Mouse (Mus musculus): ENCODE measurements around the gene Vps11. TPM values are rescaled to one million over a fixed set of nuclear protein-coding genes. Genes with fewer than 3 reads are reported as not detected.
"Not testable (repeated sequence)": the region's sequence is repeated elsewhere in the genome, so short reads cannot be mapped to it uniquely, and the experiment has no call there.

The Vps11 gene
- polyA plus RNA-seq, 1 experiment from 2014 or later: 34.8 TPM

DNA sequence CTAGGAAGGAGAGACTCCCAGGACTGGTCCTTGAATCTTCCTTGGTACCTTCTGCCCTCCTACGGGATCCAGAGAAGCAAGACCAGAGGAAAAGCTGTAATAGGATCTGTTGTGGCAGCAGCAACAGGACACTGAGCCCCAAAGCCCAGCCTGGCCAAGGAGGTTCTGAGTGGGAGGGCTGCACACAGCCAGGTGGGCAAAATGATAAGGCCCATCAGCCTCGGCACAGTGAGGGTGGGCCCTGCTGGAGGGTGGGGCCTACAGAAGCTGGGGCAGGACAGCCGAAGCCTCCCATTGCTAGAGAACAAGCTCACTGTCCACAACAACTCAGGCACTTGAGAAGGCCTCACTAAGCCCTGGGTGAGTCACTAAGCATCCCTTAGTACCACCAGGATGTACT lies 19.3 kb downstream of the Vps11 start:
- no peak for ATAC-seq (ENCODE audit: low FRiP score)
- Histone ChIP-seq H3K27me3 (ENCODE audit: control insufficient read depth, insufficient read depth, low read length) (no peaks in the 10 kb centered on the region), H3K4me2 (replicated peaks) (no peak overlapping the region), H3K4me1 (replicated peaks; ENCODE audit: control insufficient read depth, insufficient read depth, low read length) (peaks cover 6% of the 10 kb centered on the region), H3K4me3 (replicated peaks; ENCODE audit: low read length) (no peak overlapping the region), H3K9me3 (ENCODE audit: control insufficient read depth, low read length) (no peaks in the 10 kb centered on the region), H3K9ac (peak overlapping the region; percentile 8; the same call in 1 of the 2 replicates), H3K27ac (no peak overlapping the region), H3K36me3 (replicated peaks; ENCODE audit: control insufficient read depth, insufficient read depth) (peaks cover 22% of the 10 kb centered on the region)
- 85% methylated on average over 3 of the region's 3 CpGs for WGBS
- no peak for DNase-seq (ENCODE audit: low spot score)

DNA sequence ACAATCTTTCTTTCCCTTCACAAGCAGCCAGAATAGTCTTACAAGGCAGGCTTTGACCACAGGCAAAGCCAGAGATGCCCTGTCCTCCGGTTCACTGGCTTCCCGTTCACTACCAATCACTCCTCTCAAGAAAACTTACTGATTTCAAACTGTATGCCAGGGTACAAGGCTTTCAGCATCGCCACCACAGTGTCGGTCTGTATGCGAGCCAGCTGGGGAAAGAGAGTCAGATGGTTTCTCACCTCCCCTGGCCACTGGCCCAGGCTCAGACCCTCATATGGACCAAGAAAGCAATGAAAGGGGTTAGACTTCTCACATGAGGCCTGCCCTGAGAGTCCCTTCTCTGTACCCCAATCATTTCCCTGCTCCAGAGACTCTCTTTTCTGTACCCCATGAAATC lies 20.0 kb downstream of the Vps11 start:
- Histone ChIP-seq H3K27ac (no peak overlapping the region), H3K9ac (no peak overlapping the region), H3K4me2 (replicated peaks) (no peak overlapping the region), H3K9me3 (ENCODE audit: control insufficient read depth, low read length) (no peaks in the 10 kb centered on the region), H3K36me3 (replicated peaks; ENCODE audit: control insufficient read depth, insufficient read depth) (peaks cover 15% of the 10 kb centered on the region), H3K4me3 (replicated peaks; ENCODE audit: low read length) (no peak overlapping the region), H3K27me3 (ENCODE audit: control insufficient read depth, insufficient read depth, low read length) (no peaks in the 10 kb centered on the region), H3K4me1 (replicated peaks; ENCODE audit: control insufficient read depth, insufficient read depth, low read length) (peaks cover 13% of the 10 kb centered on the region)
- DNase-seq (ENCODE audit: low spot score) (no peak), ATAC-seq (ENCODE audit: low FRiP score) (no peak)
- WGBS: 91% methylated on average over 5 of the region's 5 CpGs

DNA sequence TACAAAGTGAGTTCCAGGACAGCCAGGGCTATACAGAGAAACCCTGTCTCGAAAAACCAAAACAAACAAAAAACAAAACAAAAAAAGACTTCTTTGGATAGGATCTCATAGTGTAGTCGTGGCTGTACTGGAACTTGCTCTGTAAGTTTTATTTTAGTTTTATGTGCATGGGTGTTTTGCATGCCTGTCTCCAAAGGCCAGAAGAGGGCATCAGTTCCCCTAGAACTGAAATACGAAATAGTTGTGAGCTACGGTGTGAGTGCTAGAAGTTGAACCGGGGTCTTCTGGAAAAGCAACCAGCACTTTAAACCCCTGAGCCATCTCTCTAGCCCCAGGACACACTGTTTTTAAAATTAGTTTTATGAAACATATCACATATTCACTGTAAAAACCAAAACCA lies 22.9 kb downstream of the Vps11 start:
- H3K27me3 ChIP-seq (ENCODE audit: control insufficient read depth, insufficient read depth, low read length): no peaks in the 10 kb centered on the region
- no peak overlapping the region for H3K9ac ChIP-seq
- peaks cover 20% of the 10 kb centered on the region for H3K4me1 ChIP-seq (replicated peaks; ENCODE audit: control insufficient read depth, insufficient read depth, low read length)
- peaks cover 11% of the 10 kb centered on the region for H3K36me3 ChIP-seq (replicated peaks; ENCODE audit: control insufficient read depth, insufficient read depth)
- no peak overlapping the region for H3K4me2 ChIP-seq (replicated peaks)
- DNase-seq (ENCODE audit: low spot score): no peak
- 82% methylated on average over 5 of the region's 5 CpGs for whole genome bisulfite sequencing
- H3K9me3 ChIP-seq (ENCODE audit: control insufficient read depth, low read length): no peaks in the 10 kb centered on the region
- H3K27ac ChIP-seq: no peak overlapping the region
- no peak overlapping the region for H3K4me3 ChIP-seq (replicated peaks; ENCODE audit: low read length)
- no peak for ATAC-seq (ENCODE audit: low FRiP score)

DNA sequence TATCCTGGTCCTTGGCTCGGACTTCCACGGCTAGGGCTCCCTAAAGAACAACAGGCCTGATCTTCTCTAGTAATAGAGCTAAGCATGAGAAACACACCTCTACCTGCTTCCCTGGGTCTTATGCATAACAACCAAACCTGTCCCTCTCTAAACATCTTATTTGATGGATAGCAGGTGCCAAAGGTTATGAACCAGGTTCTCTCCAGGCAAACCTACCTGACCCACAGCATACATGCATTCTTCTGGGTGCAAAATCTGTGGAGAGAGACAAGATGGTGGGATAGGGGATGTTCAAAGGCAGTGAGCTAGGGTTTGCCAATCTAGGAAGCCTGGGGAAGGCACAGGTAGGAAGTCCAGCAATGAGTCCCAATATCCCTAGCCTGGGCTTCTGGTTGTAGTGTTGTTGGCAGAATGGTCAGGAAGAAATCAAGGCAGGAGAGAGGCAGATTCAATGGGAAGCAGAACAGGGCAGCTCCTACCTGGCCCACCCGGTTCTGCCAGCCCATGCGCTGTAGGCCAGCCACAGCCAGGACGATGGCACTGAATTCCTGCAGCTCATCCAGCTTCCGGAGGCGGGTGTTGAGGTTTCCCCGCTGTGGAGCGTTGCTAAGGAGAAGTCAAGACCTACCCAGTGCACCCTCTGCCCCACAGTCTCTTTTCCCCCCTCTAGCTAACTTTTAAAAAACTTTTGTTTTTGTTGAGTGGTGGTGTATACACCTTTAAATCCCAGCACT lies 23.9 kb downstream of the Vps11 start:
- H3K9ac ChIP-seq: peak overlapping the region; percentile 93
- no peak for DNase-seq (ENCODE audit: low spot score)
- peak overlapping the region; percentile 96 for H3K4me2 ChIP-seq (replicated peaks)
- H3K27ac ChIP-seq: no peak overlapping the region
- H3K36me3 ChIP-seq (replicated peaks; ENCODE audit: control insufficient read depth, insufficient read depth): peaks cover 20% of the 10 kb centered on the region
- no peaks in the 10 kb centered on the region for H3K27me3 ChIP-seq (ENCODE audit: control insufficient read depth, insufficient read depth, low read length)
- peaks cover 14% of the 10 kb centered on the region for H3K4me1 ChIP-seq (replicated peaks; ENCODE audit: control insufficient read depth, insufficient read depth, low read length)
- H3K9me3 ChIP-seq (ENCODE audit: control insufficient read depth, low read length): no peaks in the 10 kb centered on the region
- WGBS: 64% methylated on average over 9 of the region's 9 CpGs
- ATAC-seq (ENCODE audit: low FRiP score): no peak
- H3K4me3 ChIP-seq (replicated peaks; ENCODE audit: low read length): no peak overlapping the region

DNA sequence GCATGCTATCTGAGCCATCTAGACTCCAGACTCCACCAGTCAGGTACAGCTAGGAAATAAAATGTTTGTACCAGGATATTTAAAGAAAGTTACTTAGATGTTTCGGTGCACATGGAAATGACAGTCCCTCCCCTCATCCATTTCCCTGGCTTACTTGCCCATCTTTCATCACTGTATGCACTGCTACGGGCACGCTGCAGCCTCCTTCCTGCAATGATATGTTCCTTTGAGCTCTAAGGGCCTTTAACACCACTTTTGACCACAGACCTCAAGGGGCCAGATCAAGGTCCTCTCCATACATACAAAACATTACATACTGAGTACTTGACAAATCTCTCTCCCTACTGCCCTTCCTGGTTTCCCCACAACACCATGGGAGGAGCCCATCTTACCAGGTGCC lies 24.5 kb downstream of the Vps11 start:
- peaks cover 27% of the 10 kb centered on the region for H3K36me3 ChIP-seq (replicated peaks; ENCODE audit: control insufficient read depth, insufficient read depth)
- H3K4me1 ChIP-seq (replicated peaks; ENCODE audit: control insufficient read depth, insufficient read depth, low read length): peaks cover 14% of the 10 kb centered on the region
- no peaks in the 10 kb centered on the region for H3K27me3 ChIP-seq (ENCODE audit: control insufficient read depth, insufficient read depth, low read length)
- H3K4me2 ChIP-seq (replicated peaks): peak overlapping the region; percentile 96
- H3K9ac ChIP-seq: peak overlapping the region; percentile 93
- ATAC-seq (ENCODE audit: low FRiP score) (no peak), DNase-seq (ENCODE audit: low spot score) (no peak)
- peak overlapping the region; percentile 81; the same call in 1 of the 2 replicates for H3K4me3 ChIP-seq (replicated peaks; ENCODE audit: low read length)
- H3K9me3 ChIP-seq (ENCODE audit: control insufficient read depth, low read length): no peaks in the 10 kb centered on the region
- no peak overlapping the region for H3K27ac ChIP-seq
- 70% methylated on average over 3 of the region's 3 CpGs for WGBS

DNA sequence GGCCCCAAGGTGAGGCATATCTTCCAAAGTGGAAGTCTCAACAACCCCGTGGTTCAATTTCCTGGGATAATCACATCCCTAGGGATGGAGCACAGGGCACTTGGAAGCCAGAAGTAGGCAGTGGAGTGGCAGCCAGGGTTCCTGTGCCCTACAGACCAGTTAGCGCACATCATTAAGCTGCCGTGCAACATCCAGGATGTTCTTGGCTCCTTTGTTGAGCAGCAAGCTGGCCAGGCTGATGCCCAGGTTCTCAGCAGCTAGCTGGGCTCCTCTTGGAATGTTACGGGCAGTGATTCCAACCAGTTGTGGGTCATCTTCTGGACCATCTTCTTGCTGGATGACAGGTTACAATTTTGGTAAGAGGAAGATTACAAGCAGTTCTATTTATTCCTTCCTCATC lies 25.0 kb downstream of the Vps11 start:
- DNase-seq (ENCODE audit: low spot score); ATAC-seq (ENCODE audit: low FRiP score); H3K9me3 ChIP-seq (ENCODE audit: control insufficient read depth, low read length); H3K27ac ChIP-seq; H3K27me3 ChIP-seq (ENCODE audit: control insufficient read depth, insufficient read depth, low read length): not testable (repeated sequence)
- Histone ChIP-seq H3K36me3 (replicated peaks; ENCODE audit: control insufficient read depth, insufficient read depth) (peaks cover 31% of the 10 kb centered on the region), H3K9ac (peak overlapping the region; percentile 93), H3K4me1 (replicated peaks; ENCODE audit: control insufficient read depth, insufficient read depth, low read length) (peaks cover 14% of the 10 kb centered on the region), H3K4me2 (replicated peaks) (peak overlapping the region; percentile 96), H3K4me3 (replicated peaks; ENCODE audit: low read length) (peak overlapping the region; percentile 81)
- WGBS: 29% methylated on average over 4 of the region's 4 CpGs

DNA sequence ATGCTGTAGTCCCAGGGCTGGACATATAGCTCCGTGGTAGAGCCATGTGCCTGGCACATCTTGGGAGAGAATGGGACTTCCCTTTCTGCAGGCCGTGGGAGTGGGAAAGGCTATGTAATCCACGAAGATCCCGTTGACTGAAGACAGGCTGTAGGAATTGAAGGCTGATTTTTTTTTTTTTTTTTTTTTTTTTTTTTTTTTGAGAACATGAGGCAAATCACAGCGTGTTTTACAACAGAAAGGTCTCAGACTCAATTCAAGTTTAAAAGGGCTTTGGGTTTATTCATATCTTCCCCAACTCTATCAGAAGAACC lies 25.4 kb downstream of the Vps11 start:
- Histone ChIP-seq H3K4me3 (replicated peaks; ENCODE audit: low read length) (peak overlapping the region; percentile 81), H3K36me3 (replicated peaks; ENCODE audit: control insufficient read depth, insufficient read depth) (peaks cover 36% of the 10 kb centered on the region), H3K27me3 (ENCODE audit: control insufficient read depth, insufficient read depth, low read length) (no peaks in the 10 kb centered on the region), H3K9ac (peak overlapping the region; percentile 93), H3K4me2 (replicated peaks) (peak overlapping the region; percentile 96), H3K9me3 (ENCODE audit: control insufficient read depth, low read length) (no peaks in the 10 kb centered on the region), H3K27ac (peak overlapping the region; percentile 92; the same call in 1 of the 2 replicates), H3K4me1 (replicated peaks; ENCODE audit: control insufficient read depth, insufficient read depth, low read length) (peaks cover 14% of the 10 kb centered on the region)
- WGBS: 2% methylated on average over 5 of the region's 5 CpGs
- no peak for ATAC-seq (ENCODE audit: low FRiP score)
- DNase-seq (ENCODE audit: low spot score): no peak

DNA sequence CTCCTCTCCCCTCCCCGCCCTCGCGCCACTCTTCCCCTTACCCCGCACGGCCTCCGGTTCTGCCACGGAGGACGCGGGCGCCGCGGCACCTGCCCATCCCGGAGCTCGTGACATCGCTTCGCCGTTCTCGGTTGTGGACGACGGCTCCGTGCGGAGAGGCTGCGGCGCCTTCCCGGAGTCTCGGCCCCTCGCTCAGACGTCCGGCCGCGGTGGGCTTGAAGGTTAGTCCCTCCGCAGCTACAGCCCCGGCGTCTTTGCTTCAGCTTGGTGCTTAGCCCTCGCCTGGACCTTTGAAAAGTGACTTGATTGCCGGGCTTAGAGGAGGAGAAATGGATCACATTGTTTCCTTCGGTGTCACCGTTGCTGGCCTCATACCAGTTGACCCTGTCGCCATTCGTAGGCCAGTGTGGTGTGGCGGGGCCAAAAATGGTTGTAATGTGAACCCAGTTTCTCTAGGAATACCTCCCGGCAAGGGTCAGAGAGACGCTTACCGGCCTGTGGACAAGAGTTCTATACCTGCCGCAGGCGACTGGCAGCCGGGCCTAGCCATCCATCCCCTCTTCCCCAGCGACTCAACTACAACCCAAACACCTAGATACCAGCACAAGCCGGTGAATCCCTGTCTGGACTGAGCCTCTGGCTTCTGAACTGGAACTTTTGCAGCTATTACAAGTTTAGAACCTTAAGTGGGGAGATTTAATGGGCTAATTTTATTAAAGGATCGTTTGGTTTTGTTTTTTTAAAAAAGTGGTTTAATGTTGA lies 26.0 kb downstream of the Vps11 start:
- Histone ChIP-seq H3K9ac (peak overlapping the region; percentile 93), H3K4me3 (replicated peaks; ENCODE audit: low read length) (peak overlapping the region; percentile 81), H3K36me3 (replicated peaks; ENCODE audit: control insufficient read depth, insufficient read depth) (peaks cover 41% of the 10 kb centered on the region), H3K4me2 (replicated peaks) (peak overlapping the region; percentile 96), H3K4me1 (replicated peaks; ENCODE audit: control insufficient read depth, insufficient read depth, low read length) (peaks cover 14% of the 10 kb centered on the region), H3K27ac (peak overlapping the region; percentile 92), H3K9me3 (ENCODE audit: control insufficient read depth, low read length) (no peaks in the 10 kb centered on the region), H3K27me3 (ENCODE audit: control insufficient read depth, insufficient read depth, low read length) (no peaks in the 10 kb centered on the region)
- DNase-seq (ENCODE audit: low spot score) (peak; percentile 38), ATAC-seq (ENCODE audit: low FRiP score) (no peak)
- WGBS: under 1% methylated on average over 49 of the region's 50 CpGs

DNA sequence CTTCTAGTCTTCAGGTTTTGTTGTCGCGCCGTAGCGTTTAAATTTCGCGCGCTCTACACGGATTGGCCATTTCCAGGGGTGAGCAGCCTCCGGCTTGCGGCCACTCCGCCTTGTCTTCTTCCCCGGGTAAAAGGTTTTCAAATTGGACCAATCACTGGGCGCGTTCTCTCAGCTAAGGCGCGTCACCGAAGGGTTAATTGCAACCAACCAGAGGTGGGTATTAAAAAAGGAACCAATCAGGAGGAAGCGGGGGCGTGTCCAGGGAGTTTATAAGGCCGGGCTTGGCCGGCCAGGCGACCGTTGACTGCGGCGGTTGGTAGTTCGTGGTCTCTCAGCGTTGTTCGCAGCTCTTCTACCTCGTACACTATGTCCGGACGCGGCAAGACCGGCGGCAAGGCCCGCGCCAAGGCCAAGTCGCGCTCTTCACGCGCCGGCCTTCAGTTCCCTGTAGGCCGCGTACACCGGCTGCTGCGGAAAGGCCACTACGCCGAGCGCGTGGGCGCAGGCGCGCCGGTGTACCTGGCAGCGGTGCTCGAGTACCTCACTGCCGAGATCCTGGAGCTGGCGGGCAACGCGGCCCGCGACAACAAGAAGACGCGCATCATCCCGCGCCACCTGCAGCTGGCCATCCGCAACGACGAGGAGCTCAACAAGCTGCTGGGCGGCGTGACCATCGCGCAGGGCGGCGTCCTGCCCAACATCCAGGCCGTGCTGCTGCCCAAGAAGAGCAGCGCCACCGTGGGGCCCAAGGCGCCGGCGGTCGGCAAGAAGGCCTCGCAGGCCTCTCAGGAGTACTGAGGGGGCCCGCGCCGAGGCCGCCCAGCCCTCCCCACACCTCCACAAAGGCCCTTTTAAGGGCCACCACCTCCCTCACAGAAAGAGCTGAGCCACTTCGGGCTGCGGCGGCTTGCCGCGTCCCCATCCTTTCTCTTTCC lies 26.8 kb downstream of the Vps11 start, which contains the start of gene H2afx:
Gene H2afx, plus strand, starts transcription at position 299 of the 935 bp plus-strand sequence.
- peak; percentile 97 for ATAC-seq (ENCODE audit: low FRiP score)
- Histone ChIP-seq H3K9ac (peak within 1 kb of the TSS; percentile 93), H3K27me3 (ENCODE audit: control insufficient read depth, insufficient read depth, low read length) (no peaks in the 10 kb centered on the region), H3K4me2 (replicated peaks) (peak within 1 kb of the TSS; percentile 96), H3K36me3 (replicated peaks; ENCODE audit: control insufficient read depth, insufficient read depth) (peaks cover 46% of the 10 kb centered on the region), H3K4me3 (replicated peaks; ENCODE audit: low read length) (peak within 1 kb of the TSS; percentile 81), H3K4me1 (replicated peaks; ENCODE audit: control insufficient read depth, insufficient read depth, low read length) (peaks cover 14% of the 10 kb centered on the region), H3K9me3 (ENCODE audit: control insufficient read depth, low read length) (no peaks in the 10 kb centered on the region), H3K27ac (peak within 1 kb of the TSS; percentile 92)
- DNase-seq (ENCODE audit: low spot score): peak; percentile 98
- whole genome bisulfite sequencing: under 1% methylated on average over 89 of the region's 91 CpGs
